In the genomic region with DNA sequence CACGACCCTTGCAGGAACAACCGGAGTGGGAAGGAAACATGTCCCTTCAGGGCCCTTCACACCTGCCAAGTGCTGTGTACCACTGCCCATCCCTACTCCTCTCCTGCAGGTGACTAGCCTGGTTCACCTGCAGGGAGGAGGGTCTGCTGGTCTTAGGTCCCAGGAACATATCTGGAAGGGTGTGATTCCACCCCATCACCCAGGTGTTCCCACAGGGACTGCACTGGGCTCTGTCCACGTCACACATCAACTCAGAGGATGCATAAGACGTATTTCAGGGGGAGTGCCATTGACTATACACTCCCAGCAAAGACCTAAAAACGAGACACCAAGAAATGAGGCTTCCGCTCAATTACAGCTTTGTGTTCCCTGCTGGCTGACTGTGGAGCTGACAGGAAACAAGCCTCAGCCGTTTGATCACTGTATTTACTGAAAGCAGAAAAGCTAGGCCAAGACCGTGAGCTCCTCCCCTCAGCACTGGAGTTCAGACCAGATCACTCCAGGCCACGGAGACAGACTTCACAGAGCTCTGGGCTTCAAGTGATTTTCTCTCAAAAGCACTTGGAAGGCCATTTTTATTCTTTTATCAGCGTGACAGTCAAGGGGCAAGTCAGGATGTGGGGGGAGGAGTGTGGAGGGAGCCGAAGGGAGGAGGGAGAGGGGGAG, we compare ENCODE assay signal across 8 mouse cellular contexts.
DNase-seq lines count a peak whose midpoint lies in the region; ATAC-seq lines count a peak whose summit lies in the region.

No protein-coding gene starts in this region.

- H3K4me1 ChIP-seq in embryonic facial prominence, embryonic 12.5 days, result peaks cover 27% of the 10 kb centered on the region
- peaks cover 47% of the 10 kb centered on the region for H3K4me1 ChIP-seq in midbrain, embryonic 13.5 days (replicated peaks)

- no peak overlapping the region for H3K9ac ChIP-seq in embryonic facial prominence, embryonic 12.5 days
- peak overlapping the region; percentile 42 for H3K9ac ChIP-seq in midbrain, embryonic 13.5 days (replicated peaks)

- H3K4me2 ChIP-seq in embryonic facial prominence, embryonic 12.5 days (replicated peaks), result no peak overlapping the region
- H3K4me2 ChIP-seq in midbrain, embryonic 13.5 days (replicated peaks), result 0 out of 2 replicates have a peak overlapping the region, but pooled peaks have one; percentile 5

- DNase-seq in heart, postnatal 4 days, result peak; percentile 55
- peak; percentile 58 to 72 for DNase-seq in kidney, postnatal 36 days
- DNase-seq in cerebellum, adult 9-11 months, result no peak
- DNase-seq in left cerebral cortex, adult 11 months (ENCODE audit: low spot score), result no peak

- H3K4me3 ChIP-seq in embryonic facial prominence, embryonic 12.5 days, result no peak overlapping the region
- no peak overlapping the region for H3K4me3 ChIP-seq in midbrain, embryonic 13.5 days (replicated peaks)

- WGBS in embryonic facial prominence, embryonic 12.5 days, result 13% methylated on average over 11 of the region's 11 CpGs
- WGBS in midbrain, embryonic 13.5 days, result 18% methylated on average over 11 of the region's 11 CpGs

- peak overlapping the region; percentile 76 for H3K27ac ChIP-seq in embryonic facial prominence, embryonic 12.5 days
- H3K27ac ChIP-seq in midbrain, embryonic 13.5 days, result peak overlapping the region; percentile 84

- peaks cover 6% of the 10 kb centered on the region for H3K9me3 ChIP-seq in embryonic facial prominence, embryonic 12.5 days
- 0 out of 2 replicates have a peak, but pooled peaks cover 4% of the 10 kb centered on the region for H3K9me3 ChIP-seq in midbrain, embryonic 13.5 days

- ATAC-seq in activated CD4-positive, CD25-positive, alpha-beta regulatory T cell, adult 4 months, result peak; percentile 62
- no peak for ATAC-seq in embryonic facial prominence, embryonic 12.5 days (ENCODE audit: insufficient number of reproducible peaks, insufficient read depth, low FRiP score, low TSS enrichment)
- ATAC-seq in midbrain, embryonic 13.5 days, result peak; percentile 72
- no peak for ATAC-seq in megakaryocyte progenitor cell, adult 5-6 weeks (replicated peaks; ENCODE audit: poor library complexity)

- H3K27me3 ChIP-seq in embryonic facial prominence, embryonic 12.5 days, result no peaks in the 10 kb centered on the region
- H3K27me3 ChIP-seq in midbrain, embryonic 13.5 days, result peaks cover 8% of the 10 kb centered on the region

- peaks cover 27% of the 10 kb centered on the region for H3K36me3 ChIP-seq in embryonic facial prominence, embryonic 12.5 days
- peaks cover 28% of the 10 kb centered on the region for H3K36me3 ChIP-seq in midbrain, embryonic 13.5 days

Comparison
In these comparisons a context has a peak if more than half of its experiments do, and no peak if none do; other contexts are left out.
1. ATAC-seq: peak in activated CD4-positive, CD25-positive, alpha-beta regulatory T cell, adult 4 months (single experiment) and midbrain, embryonic 13.5 days (single experiment); none in embryonic facial prominence, embryonic 12.5 days (single experiment) and megakaryocyte progenitor cell, adult 5-6 weeks (single experiment).
2. DNase-seq: peak in heart, postnatal 4 days (single experiment) and kidney, postnatal 36 days (2 of 2); none in cerebellum, adult 9-11 months (single experiment) and left cerebral cortex, adult 11 months (single experiment).